Mouse (Mus musculus) A20 (cell line): ENCODE data around the gene Usp32.

ENCODE experiments used
- DNase-seq: peaks from one replicate; pipeline ENCODE4 v3.0.0-alpha.2; 2011; ENCODE audit warnings: low read depth, low spot score

Gene Usp32

GRCm38 (mm10) chr11:84948526-84948925, 191.4 kb downstream of the Usp32 start:
- no peak for DNase-seq

- DNase-seq: no peak
Observed at GRCm38 (mm10) chr11:84948114-84948513, 191.8 kb downstream of the Usp32 start.

- no peak for DNase-seq
Observed at GRCm38 (mm10) chr11:84947206-84947605, 192.8 kb downstream of the Usp32 start.

GRCm38 (mm10) chr11:84945841-84946240, 194.1 kb downstream of the Usp32 start:
- DNase-seq: no peak

GRCm38 (mm10) chr11:84944639-84945435, 195.1 kb downstream of the Usp32 start:
- DNase-seq: no peak

- DNase-seq: peak; percentile 31
Observed at GRCm38 (mm10) chr11:84943948-84944347, 196.0 kb downstream of the Usp32 start.

GRCm38 (mm10) chr11:84940140-84940539, 199.8 kb downstream of the Usp32 start:
- no peak for DNase-seq

- no peak for DNase-seq
Observed at GRCm38 (mm10) chr11:84939508-84940053, 200.4 kb downstream of the Usp32 start.
